Mouse (Mus musculus) limb, embryonic 12.5 days (tissue): Measurements from ENCODE around the gene Ctdnep1. TPM values are rescaled to one million over a fixed set of nuclear protein-coding genes. Genes with fewer than 3 reads are reported as not detected.

Source experiments
- ATAC-seq: fragments of 200-750 bp; cut with Nextera tagmentation; 2 replicates; pipeline ENCODE4 v1.8.0; 2017; ENCODE audit warnings: low read depth, moderate TSS enrichment; ENCODE audit not compliant: insufficient number of reproducible peaks, insufficient read depth, low FRiP score, low TSS enrichment
- H3K27ac ChIP-seq: fragments of 300-500 bp; sonication (generic); 2 replicates; pipeline ENCODE4 v1.5.1; 2016; ENCODE audit warnings: mild to moderate bottlenecking, moderate library complexity
- H3K27me3 ChIP-seq: fragments of 300-500 bp; sonication (generic); 2 replicates; pipeline ENCODE4 v1.6.1; 2016; ENCODE audit warnings: mild to moderate bottlenecking, moderate library complexity
- H3K36me3 ChIP-seq: fragments of 300-500 bp; sonication (generic); 2 replicates; pipeline ENCODE4 v1.6.1; 2016; ENCODE audit warnings: mild to moderate bottlenecking, moderate library complexity
- H3K4me1 ChIP-seq: fragments of 300-500 bp; sonication (generic); replicated peaks from 2 replicates; pipeline ENCODE4 v1.6.1; 2016
- H3K4me2 ChIP-seq: fragments of 300-500 bp; sonication (generic); 2 replicates; pipeline ENCODE4 v1.6.1; 2016; ENCODE audit warnings: mild to moderate bottlenecking, moderate library complexity
- H3K4me3 ChIP-seq: fragments of 300-500 bp; sonication (generic); replicated peaks from 2 replicates; pipeline ENCODE4 v1.5.1; 2016; ENCODE audit warnings: mild to moderate bottlenecking
- H3K9ac ChIP-seq: fragments of 300-500 bp; sonication (generic); replicated peaks from 2 replicates; pipeline ENCODE4 v1.6.1; 2016; ENCODE audit warnings: mild to moderate bottlenecking, moderate library complexity
- H3K9me3 ChIP-seq: fragments of 300-500 bp; sonication (generic); 2 replicates; pipeline ENCODE4 v1.6.1; 2016; ENCODE audit warnings: mild to moderate bottlenecking, moderate library complexity
- WGBS: fragments of 180-500 bp; shearing (Covaris S2); methylation state at CpG from one replicate; pipeline ENCODE4 v1.1.7; 2016; 5-methylcytosine and 5-hydroxymethylcytosine counted together
- polyA plus RNA-seq: library from polyadenylated mRNA; unstranded; fragments of >200 nt; fragmentation: Nextera tagmentation; extraction: Ambion mirVana; gene quantifications from 2 replicates; pipeline ENCODE4 v1.2.1, GENCODE M21; 2016

Ctdnep1 gene
- polyA plus RNA-seq, 1 experiment from 2014 or later = 24.5 TPM

DNA sequence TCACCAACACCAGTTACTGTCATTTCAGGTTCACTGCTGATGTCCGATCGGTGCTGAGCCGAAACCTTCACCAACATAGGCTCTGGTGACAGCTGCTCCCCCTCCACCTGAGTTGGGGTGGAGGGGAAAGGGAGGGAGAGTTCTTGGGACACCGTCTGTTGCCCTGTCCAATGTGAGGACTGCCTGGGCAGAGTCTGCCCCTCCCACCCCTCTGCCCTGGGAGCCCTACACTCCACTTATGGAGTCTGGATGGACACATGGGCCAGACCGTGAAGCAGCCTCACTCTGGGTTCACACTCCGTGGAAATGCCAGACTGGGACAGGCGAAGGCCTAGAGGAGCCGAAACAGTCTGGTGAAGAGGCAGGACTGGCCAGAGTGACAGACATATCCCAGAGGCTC is 9.0 kb downstream of the Ctdnep1 start:
- Histone ChIP-seq H3K4me3 (no peak overlapping the region), H3K27ac (peak overlapping the region; percentile 92), H3K27me3 (no peaks in the 10 kb centered on the region), H3K4me1 (peaks cover 15% of the 10 kb centered on the region), H3K9me3 (no peaks in the 10 kb centered on the region), H3K36me3 (peaks cover 76% of the 10 kb centered on the region), H3K9ac (no peak overlapping the region), H3K4me2 (no peak overlapping the region)
- WGBS = 93% methylated on average over 8 of the region's 8 CpGs
- ATAC-seq = peak; percentile 50; the same call in 1 of the 2 replicates

DNA sequence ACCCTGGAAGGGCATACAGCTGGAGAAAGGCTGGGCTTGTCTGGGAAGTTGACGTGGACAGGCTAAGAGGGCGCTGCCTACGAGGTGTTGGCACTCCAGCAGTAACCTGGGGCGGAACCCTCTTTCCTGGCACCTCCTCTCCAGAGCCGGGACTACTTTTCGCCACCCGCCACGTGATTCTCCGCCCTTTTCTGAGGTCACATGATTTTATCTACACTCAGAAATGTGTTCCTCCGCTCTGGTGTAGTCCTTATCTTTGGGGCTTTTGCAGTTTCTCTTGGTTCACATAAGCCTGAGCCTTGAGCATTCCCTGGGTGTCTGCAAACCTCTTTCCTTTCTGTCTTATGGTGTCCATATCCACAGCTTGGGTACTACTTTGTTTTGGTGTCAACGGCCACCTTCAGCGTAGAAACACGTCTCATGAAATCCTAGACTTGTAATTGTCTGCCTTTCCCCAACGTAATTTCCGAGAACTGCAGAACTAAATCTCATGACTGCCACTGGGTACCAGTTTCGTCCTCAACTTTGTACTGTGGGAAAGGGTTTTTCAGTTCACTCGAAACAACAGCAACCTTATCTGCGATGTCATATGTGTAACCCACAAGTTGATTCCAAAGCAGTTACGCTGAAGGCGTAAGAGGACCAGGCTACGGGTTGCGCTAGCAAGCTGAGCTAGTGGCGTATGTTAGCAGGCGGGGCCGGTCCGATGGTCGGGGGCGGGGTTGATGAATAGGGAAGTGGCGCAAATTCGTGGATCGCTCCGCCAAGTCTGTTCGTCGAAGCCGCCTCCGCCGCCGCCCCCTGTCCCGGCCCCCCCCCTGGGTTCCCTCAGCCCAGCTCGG is 10.1 kb downstream of the Ctdnep1 start, which contains the start of gene Gabarap:
Gene Gabarap (plus strand): TSS at position 294 of the 842 bp plus-strand sequence.
- WGBS = 1% methylated on average over 40 of the region's 40 CpGs
- Histone ChIP-seq H3K9me3 (no peaks in the 10 kb centered on the region), H3K9ac (peak within 1 kb of the TSS; percentile 82), H3K27me3 (no peaks in the 10 kb centered on the region), H3K4me3 (peak within 1 kb of the TSS; percentile 63), H3K4me2 (peak within 1 kb of the TSS; percentile 64), H3K4me1 (peaks cover 15% of the 10 kb centered on the region), H3K36me3 (peaks cover 65% of the 10 kb centered on the region), H3K27ac (peak within 1 kb of the TSS; percentile 92)
- ATAC-seq = 0 out of 2 replicates have a peak, but pooled peaks have one; percentile 53

DNA sequence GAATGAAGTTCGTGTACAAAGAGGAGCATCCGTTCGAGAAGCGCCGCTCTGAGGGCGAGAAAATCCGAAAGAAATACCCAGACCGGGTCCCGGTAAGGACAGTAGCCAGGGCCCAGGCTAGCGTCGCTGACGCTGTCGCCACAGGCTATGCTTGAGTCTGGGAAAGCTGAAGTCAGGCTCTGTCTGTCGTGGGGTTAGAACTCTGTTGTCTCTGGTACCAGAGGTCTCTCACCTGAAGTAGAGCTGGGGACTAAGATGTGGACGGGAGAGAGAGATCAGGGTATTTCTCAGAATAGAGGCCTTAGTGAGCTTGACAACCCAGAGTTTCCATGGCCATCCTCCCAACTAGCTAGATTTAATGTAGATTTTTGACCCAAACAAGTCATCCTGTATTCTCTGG is 10.8 kb downstream of the Ctdnep1 start:
- under 1% methylated on average over 15 of the region's 15 CpGs for WGBS
- Histone ChIP-seq H3K9me3 (no peaks in the 10 kb centered on the region), H3K9ac (peak overlapping the region; percentile 82), H3K27me3 (no peaks in the 10 kb centered on the region), H3K4me3 (peak overlapping the region; percentile 63), H3K4me2 (peak overlapping the region; percentile 64), H3K36me3 (peaks cover 59% of the 10 kb centered on the region), H3K4me1 (peaks cover 15% of the 10 kb centered on the region), H3K27ac (peak overlapping the region; percentile 92)
- no peak for ATAC-seq

GRCm38 (mm10) chr11:69992396-69992795 is 11.4 kb downstream of the Ctdnep1 start:
- ATAC-seq = no peak
- Histone ChIP-seq H3K27me3 (no peaks in the 10 kb centered on the region), H3K9ac (peak overlapping the region; percentile 45), H3K4me3 (peak overlapping the region; percentile 63), H3K4me1 (peaks cover 15% of the 10 kb centered on the region), H3K27ac (no peak overlapping the region), H3K4me2 (peak overlapping the region; percentile 64), H3K36me3 (peaks cover 52% of the 10 kb centered on the region), H3K9me3 (no peaks in the 10 kb centered on the region)
- 86% methylated on average over 10 of the region's 10 CpGs for WGBS

GRCm38 (mm10) chr11:69992932-69993331 is 12.0 kb downstream of the Ctdnep1 start:
- Histone ChIP-seq H3K27ac (no peak overlapping the region), H3K36me3 (peaks cover 52% of the 10 kb centered on the region), H3K9ac (peak overlapping the region; percentile 45; the same call in 1 of the 2 replicates), H3K4me1 (peaks cover 20% of the 10 kb centered on the region), H3K9me3 (no peaks in the 10 kb centered on the region), H3K4me2 (peak overlapping the region; percentile 64), H3K27me3 (no peaks in the 10 kb centered on the region), H3K4me3 (peak overlapping the region; percentile 63; the same call in 1 of the 2 replicates)
- 88% methylated on average over 3 of the region's 3 CpGs for WGBS
- ATAC-seq = no peak

DNA sequence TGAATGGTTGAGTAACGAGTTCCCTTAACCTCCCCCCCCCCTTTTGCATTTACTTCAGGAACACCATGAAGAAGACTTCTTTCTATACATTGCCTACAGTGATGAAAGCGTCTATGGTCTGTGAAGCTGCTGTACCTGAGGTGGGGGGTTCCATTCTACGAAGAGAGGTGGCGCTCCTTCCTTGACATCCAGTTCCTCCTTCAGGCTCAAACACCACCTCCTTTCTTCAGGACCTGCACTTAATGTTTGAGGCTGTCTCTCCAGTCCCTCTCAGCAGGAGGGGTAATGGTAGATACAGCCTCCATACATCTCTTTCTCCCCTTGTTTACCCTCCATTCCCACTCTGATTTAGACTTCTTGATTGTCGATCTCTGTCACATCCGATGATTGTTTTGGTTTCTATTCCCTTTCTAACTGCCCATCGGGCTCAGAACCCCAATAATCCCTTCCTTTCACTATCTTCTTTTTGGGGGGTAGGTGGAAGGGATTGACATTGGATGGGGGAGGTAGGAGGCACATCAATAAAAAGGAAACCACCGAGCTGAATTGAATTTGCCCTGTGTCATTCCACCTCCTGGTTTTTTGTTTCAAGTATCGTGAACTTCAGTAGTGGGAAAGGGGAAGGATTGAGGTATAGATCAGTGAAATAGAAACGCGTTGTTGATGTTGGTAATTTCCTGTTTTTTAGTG is 13.6 kb downstream of the Ctdnep1 start:
- peaks cover 52% of the 10 kb centered on the region for H3K36me3 ChIP-seq
- no peak overlapping the region for H3K27ac ChIP-seq
- H3K4me3 ChIP-seq = peak overlapping the region; percentile 92
- H3K27me3 ChIP-seq = no peaks in the 10 kb centered on the region
- no peak overlapping the region for H3K9ac ChIP-seq
- 82% methylated on average over 11 of the region's 11 CpGs for WGBS
- no peaks in the 10 kb centered on the region for H3K9me3 ChIP-seq
- no peak for ATAC-seq
- peak overlapping the region; percentile 58 for H3K4me2 ChIP-seq
- H3K4me1 ChIP-seq = peaks cover 33% of the 10 kb centered on the region

DNA sequence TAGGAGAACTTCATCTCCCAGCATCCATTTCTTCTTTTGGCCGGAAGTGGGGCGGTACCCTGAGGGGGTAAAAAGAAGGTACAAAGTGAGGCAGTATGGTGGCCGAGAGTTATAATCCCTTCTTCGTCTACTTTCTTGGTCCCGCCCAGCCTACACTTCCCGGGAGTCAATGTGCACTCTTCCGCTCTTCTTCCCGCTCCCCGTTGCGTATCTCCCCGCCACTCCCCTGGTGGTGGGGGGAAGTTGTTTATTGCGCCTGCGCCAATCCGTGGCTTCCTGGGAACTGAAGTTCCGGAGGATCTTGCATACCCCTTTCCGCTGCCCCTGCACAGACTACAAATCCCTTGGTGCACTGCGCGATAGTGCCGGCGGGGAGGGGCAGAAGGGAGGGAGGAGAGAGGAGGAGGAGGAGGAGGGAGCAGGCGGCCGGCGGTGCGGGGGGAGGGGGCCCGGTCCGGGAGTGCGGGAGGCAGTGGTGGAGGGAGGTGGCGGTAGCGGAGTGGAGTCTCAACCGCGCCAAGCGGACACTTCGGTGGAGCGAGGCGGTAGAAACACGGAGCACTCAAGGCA is 14.5 kb downstream of the Ctdnep1 start, which contains the start of gene Phf23:
Gene Phf23 (plus strand): TSS at position 387 of the 570 bp plus-strand sequence.
- H3K4me1 ChIP-seq = peaks cover 34% of the 10 kb centered on the region
- H3K9ac ChIP-seq = peak within 1 kb of the TSS; percentile 96
- H3K4me3 ChIP-seq = peak within 1 kb of the TSS; percentile 92
- peak within 1 kb of the TSS; percentile 58 for H3K4me2 ChIP-seq
- WGBS = under 1% methylated on average over 35 of the region's 36 CpGs
- H3K36me3 ChIP-seq = peaks cover 49% of the 10 kb centered on the region
- H3K27me3 ChIP-seq = no peaks in the 10 kb centered on the region
- ATAC-seq = peak; percentile 83
- H3K9me3 ChIP-seq = no peaks in the 10 kb centered on the region
- H3K27ac ChIP-seq = peak within 1 kb of the TSS; percentile 99

- H3K9me3 ChIP-seq = no peaks in the 10 kb centered on the region
- 1% methylated on average over 66 of the region's 66 CpGs for WGBS
- peaks cover 49% of the 10 kb centered on the region for H3K36me3 ChIP-seq
- no peak for ATAC-seq
- H3K9ac ChIP-seq = peak overlapping the region; percentile 96
- no peaks in the 10 kb centered on the region for H3K27me3 ChIP-seq
- H3K27ac ChIP-seq = peak overlapping the region; percentile 99
- H3K4me3 ChIP-seq = peak overlapping the region; percentile 92
- H3K4me1 ChIP-seq = peaks cover 35% of the 10 kb centered on the region
- peak overlapping the region; percentile 58 for H3K4me2 ChIP-seq
Observed at GRCm38 (mm10) chr11:69996161-69997061, 15.5 kb downstream of the Ctdnep1 start.

GRCm38 (mm10) chr11:69997070-69997509 is 16.1 kb downstream of the Ctdnep1 start:
- ATAC-seq = peak; percentile 34
- H3K27ac ChIP-seq = peak overlapping the region; percentile 99
- no peaks in the 10 kb centered on the region for H3K27me3 ChIP-seq
- peak overlapping the region; percentile 96 for H3K9ac ChIP-seq
- peak overlapping the region; percentile 92 for H3K4me3 ChIP-seq
- H3K9me3 ChIP-seq = no peaks in the 10 kb centered on the region
- H3K4me2 ChIP-seq = peak overlapping the region; percentile 58
- peaks cover 49% of the 10 kb centered on the region for H3K36me3 ChIP-seq
- peaks cover 42% of the 10 kb centered on the region for H3K4me1 ChIP-seq
- WGBS = under 1% methylated on average over 39 of the region's 44 CpGs
